Mouse (Mus musculus) hindlimb bud, embryonic 11.5 days (tissue): ENCODE results near the gene Mfsd4b2.
A peak's percentile ranks its signal among the peaks of the same experiment; 100 is the strongest.
"Not testable (repeated sequence)": the region's sequence is repeated elsewhere in the genome, so short reads cannot be mapped to it uniquely, and the experiment has no call there.

ENCODE experiments used
- DNase-seq: peaks from one replicate; pipeline ENCODE4 v3.0.0-alpha.2; 2012; ENCODE audit warnings: low read depth, low spot score; ENCODE audit errors: extremely low spot score

Gene Mfsd4b2

DNA sequence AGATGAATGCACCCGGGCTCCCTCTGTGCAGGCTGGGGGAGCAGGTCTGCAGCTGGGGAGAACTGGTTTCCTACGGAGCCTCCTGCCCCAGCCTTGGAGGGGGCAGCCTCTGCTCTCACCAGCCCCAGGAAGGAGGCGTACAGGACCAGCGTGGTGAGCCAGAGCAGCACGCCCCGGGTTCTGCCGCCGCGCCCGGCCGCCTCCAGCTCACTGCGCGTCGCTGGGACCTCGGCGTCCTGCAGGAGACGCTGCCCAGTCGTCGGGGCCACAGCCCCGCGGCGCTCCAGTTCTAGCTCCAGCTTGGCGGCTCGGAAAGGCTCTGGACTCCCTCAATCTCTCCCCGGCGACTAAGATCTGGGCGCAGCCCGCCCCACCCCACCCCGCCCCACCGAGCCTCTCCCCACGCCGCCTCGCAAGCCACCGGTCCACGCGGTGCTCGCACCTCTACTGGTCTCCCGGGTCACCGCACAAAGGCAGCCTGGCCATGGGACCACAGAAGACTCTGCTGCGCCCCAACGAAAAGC, at the start of gene Mfsd4b2:
Gene Mfsd4b2, minus strand, starts transcription at position 308 of the 524 bp plus-strand sequence.
- DNase-seq: no peak

DNA sequence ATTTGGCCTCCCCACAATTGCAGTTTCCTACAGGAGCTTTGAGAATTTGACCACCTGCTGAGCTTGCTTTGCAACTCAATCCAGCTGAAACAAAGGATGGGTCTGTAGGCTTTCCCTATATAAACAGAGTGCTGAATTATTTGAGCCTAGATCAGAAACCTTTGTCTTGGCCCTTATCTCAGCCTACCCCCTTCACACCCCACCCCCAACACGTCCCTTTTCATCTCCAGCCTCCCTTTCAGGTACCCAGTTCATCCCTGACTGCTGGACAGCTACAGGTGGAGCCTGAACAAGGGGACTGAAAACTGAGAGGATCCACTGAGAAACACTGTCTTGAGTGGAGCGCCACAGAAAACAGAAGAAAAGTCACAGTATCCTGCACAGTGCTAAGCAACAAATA, 49.0 kb upstream of the Mfsd4b2 start:
- DNase-seq: no peak

DNA sequence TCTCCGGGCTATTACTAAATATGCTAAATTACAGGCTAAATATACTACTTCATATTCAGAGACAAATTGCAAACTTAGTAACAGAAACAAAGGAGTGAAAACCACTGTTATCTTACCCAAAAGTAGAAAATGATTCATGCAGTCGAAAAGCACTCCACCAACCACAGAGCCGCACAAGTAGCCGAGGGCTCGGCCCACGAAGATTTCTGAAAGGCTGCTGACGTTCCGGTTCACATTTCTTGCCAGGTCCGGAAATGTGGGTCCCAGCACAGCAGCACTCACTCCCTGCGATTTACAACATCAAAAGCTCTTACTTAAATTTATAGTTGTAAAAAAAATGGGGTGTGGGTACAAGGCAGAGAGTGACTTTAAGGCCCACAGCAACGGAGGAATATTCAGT, 48.3 kb upstream of the Mfsd4b2 start:
- DNase-seq: no peak

DNA sequence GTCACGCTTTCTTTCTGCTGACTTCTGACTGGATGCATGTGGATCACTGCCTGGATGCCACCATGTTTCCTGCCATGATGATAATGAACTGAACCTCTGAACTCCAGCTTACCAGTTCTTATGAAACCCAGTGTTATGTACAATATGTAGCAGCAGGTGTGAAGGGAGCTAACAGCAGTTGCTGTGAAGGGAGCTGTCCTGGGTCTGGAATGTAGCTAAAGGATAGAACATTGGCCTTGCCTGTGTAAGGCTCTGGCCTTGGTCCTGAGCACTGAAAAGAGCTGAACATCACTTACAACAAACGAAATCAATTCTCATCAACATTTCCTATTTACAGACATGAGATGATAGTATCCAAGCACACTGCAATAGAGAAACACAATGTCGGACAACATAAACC, 40.8 kb upstream of the Mfsd4b2 start:
- DNase-seq: no peak

DNA sequence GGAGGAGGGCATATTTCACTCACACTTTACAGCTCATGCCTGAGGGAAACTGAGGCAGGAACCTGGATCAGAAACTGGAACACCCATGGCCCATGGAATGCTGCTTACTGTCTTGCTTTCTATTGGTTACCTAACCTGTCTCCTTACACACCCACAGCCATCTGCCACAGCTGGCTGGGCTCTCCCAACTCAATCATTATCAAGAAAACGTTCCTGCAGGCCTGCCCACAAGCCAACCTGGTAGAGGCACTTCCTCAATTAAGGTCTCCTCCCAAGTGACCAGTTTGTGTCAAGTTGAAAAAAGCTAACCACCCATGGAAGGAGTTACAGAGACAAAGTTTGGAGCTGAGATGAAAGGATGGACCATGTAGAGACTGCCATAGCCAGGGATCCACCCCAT, 35.2 kb upstream of the Mfsd4b2 start:
- no peak for DNase-seq

DNA sequence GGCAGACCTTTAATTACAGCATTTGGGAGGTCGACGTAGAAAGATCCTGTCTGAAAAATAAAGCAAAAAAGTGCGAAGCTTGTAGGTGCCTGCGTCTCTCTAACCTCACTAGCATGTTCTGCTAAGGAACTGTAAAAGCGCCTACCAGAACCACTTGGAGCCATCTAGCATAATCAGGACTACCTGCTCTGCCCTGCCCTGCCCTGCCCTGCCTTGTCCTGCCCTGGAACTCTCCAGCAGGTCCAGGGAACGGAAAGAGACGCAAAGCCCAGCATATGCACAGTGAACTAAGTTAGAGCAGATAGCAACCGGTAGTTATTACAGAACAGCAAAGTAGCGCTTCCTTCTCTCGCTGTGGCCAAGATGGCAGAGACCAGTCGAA, 33.7 kb upstream of the Mfsd4b2 start:
- no peak for DNase-seq

DNA sequence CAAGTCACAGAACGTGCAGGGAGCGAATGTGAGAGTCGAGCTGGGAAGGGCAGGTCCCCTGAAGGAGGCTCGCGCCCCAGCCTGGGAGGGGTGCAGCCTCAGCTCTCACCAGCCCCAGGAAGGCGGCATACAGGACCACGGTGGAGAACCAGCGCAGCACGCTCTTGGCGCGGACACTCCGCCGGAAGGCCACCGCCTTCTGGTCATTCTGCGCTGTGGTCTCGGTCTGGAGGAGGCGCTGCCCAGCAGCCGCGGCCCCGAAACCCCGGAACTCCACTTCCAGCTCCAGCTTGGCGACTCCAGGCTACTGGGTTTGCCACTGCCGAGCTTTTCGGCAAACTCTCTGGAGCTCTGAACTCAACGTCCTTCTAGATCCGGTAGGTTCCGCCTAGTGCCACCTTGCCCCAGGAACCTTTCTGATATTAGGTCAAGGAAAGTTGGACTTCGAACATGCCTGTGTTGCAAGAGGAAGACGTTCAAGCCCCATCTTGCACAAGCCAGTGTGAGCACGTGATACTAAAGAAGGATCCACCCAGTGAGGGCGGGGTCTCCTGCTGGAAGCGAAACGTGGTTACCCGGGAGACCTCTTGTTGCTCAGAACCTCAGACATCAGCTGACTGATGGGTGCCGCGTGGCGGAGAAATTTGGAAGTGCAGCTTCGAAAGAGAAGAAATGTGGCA, 33.2 kb upstream of the Mfsd4b2 start, which contains the start of gene Mfsd4b3:
Gene Mfsd4b3, minus strand, starts transcription at position 393 of the 680 bp plus-strand sequence.
- peak; percentile 82 for DNase-seq

DNA sequence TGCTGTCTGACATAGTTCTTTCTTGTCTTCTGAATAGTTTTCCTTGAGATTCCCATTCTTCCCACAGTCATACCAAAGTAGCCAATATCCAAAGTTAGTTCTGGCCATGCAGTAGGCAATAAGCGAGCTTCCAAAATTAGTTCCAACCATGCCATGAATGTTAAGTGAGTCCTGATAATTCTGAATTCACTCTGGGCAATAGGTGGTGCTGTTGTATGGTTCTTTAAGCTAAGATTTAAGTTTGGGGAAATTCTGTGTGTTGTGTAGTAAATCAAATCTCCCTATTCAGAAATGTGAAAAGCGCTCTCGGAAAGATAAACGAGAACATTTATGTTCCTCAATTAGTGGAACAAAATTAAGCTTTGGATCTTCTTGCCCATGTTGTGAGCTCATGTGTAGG, 31.5 kb upstream of the Mfsd4b2 start:
- no peak for DNase-seq

DNA sequence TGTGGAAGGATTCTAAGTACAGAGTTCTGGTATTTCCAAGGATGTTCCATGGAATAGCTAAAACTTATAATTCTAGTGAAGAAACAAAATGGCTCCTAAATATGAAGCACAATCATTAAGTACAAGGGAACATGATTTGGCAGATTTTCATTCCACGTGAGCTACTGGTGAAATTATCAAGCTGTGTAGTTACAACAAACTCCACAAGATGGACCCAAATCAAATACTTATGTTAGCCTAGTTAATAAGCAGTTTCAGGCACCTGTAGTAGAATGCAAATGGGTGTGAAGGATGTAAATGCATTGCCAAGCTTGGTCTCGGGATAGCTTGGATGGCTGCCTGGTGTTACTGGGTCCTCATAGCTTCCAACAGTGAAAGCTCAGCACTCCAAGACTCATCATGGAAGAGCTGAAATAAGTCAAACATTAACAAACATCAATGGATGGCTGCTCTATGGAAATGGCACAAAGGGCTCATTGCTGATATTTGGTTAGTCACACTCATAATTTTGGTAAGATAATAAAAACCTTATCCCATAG, 29.7 kb upstream of the Mfsd4b2 start:
- DNase-seq: no peak

DNA sequence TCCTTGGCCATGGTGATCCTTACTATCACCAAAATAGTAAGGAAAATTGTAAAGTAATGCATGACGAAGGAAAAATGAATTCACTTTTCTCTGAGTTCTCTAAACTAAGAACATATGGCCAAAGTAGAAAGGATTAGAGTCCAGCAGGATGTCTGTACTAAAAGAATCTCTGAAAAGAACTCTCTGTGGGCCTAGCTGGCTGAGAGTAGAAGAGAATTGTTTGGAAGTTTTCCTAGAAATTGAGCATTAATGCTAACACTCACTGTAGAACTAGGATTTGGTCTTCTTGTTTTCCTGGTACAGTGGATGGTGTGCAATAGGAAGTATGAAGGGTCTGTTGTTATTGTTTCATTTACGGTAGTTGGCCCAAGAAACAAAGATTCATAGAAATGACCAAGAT, 28.4 kb upstream of the Mfsd4b2 start:
- DNase-seq: no peak

DNA sequence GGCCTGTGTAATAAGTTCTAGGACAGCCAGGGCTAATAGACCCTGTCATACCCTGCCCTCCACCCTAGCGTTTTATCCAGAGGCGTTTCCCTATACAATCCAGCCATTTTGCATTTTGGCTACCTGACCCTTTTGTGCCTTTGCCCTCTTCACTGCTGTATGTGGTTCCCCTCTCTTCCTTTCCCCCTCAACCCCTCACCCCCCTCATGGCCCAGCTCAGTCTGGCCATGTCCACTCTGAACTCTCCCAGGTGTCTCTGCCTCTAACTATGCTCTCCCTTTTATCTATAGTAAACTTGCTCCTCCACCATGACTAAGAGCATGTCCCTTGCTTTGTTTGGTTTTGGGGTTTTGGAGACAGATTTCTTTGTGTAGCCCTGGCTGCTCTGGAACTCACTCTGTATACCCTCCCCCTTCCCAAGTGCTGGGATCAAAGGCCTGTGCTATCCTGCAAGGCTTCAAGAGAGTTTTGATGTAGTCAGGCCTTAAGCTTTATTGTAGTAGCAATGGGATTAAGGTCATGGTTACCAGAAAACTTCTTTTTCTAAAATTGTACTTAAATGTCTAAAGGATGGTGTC, 22.7 kb upstream of the Mfsd4b2 start:
- no peak for DNase-seq

DNA sequence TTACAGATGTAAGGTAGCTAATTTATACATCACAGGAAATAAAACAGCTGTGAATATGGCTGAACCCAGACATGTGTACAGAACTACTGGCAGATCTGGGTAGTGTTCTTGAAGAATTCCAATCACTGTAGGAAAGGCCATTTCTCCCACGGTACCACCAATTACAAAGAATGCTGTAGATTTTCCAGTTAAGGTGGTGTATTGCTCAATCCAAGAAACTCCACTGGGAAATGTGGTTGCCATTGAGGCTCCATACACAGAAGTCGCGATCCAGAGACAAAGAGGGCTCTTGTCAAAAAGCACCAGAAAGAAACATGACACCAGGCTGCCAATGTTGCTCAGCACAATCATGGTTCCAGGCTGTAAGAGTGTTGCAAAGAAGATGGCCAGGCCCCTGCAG, 20.5 kb upstream of the Mfsd4b2 start:
- not testable (repeated sequence) for DNase-seq

DNA sequence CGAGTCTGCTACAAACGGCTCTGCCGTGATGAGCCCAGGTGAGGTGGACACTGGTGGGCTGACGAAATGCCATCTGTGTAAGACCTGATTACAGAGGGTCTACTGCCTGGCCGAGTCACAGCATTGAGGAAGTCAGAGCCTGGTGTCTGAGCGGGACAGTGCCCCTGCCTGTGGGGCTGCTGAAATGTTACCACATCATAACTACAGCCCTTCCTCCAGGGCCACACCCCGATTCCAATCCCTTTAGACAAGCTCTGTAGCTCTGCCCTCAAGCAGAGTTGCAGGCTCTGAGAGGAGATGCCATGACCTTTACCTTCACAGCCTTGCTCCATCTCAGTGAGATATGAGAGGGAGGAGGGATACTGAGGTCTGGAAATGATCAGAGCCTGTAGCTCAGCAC, 9.8 kb upstream of the Mfsd4b2 start:
- no peak for DNase-seq

DNA sequence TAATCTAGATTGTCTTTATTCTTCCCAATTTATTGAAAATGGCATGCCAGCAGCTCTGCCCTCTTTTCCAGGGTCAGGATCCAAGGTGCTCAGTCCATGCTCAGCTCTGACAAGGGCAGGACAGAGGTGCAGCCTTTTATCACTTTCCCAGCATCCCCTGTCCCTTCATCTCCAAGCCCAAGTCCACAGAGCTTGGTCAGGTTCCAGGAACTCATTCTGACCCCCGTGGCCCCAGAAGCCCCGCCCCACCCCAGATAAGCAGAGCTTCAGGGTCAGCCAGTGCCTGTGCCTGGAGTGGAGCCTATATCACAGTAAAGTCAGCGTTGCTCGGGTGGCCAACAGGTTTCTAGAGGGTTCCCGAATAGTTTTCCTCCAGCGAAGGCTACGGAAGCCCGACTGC, 2.2 kb downstream of the Mfsd4b2 start:
- DNase-seq: not testable (repeated sequence)

DNA sequence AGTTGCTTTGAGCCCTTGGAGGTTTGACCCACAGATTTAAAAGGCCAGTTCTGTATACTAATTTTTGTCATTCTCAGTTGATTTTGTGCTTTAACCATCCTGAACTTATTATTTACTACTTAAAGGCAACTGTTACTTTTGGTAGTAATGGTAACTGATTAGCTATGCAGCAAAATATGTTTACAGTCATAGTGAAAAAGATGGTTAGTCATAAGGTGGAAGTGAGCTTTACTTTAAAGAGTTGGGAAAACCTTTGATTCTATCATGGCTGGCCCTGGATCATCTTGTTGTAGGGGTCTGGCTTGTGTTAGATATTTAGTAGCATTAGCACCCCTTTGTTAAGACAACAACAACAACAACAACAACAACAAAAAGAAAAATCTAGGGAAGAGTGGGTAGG, 14.1 kb downstream of the Mfsd4b2 start:
- no peak for DNase-seq

DNA sequence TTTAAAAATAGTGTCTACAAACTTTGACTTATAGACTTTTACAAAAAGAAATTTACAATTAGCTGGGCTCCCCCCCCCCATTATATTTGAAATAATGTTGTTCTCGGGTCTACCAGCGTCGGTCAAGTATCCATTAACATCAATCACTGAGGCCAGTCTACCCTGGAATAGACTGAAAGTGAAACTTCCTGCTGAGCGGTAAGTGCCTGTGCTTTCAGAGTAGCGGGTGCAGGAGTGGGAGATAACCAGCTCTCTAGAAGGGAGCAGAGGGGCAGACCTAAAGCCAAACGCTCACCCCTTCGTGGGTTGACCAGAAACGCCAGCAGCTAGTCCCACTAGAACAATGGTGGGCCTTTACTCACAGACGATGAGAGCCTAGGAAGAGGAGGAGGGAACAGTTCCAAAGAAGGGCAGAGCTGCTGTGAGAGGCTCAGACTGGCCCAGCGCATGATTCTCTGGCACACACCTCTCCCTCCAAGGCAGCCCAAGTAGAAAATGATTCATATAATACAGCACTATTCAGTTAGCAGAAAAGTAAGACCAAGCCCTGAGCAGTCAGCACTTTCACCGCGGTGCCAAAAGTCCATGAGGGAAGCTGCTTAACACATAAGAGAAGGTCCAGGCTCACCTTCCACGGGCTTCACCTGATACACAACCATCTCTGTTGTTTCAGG, 17.8 kb downstream of the Mfsd4b2 start:
- no peak for DNase-seq

DNA sequence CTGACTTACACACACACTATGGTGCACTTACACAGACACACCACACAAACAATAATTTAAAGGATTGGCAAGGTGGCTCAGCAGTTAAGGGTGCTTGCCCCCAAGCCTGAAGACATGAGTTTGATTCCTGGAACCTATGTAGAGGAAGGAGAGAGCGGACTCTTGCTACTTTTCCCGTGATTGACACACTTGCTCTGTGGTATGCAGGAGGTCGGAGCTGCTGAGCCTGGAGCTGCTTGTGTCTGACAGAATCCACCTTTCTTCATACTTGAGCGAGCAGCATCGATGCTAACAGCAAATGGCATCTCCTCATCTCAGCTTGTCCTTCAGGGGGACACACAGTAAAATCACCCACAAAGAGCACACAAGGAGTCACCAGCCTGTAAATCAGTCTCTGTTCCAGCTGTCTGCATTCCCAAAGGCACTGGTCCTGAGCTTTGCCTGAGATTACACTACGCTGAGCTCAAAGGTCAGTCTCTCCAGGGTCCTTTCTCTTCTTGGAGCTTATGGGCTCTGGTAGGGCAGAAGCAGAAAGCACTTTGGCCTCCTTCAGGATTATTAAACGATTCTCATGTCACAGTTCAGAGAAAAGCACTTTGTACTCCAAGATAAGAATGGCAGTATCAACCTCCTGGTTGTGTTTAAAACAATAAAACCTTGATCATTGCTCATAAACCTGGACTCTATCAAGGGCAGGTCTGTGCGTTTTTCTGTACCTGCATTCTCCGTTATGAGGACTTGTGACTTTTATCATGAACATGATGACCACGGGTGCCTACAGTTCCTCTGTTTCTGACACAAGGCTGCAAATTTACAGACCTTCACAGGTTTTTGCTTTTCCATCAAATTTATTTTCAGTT, 19.7 kb downstream of the Mfsd4b2 start:
- DNase-seq: no peak

DNA sequence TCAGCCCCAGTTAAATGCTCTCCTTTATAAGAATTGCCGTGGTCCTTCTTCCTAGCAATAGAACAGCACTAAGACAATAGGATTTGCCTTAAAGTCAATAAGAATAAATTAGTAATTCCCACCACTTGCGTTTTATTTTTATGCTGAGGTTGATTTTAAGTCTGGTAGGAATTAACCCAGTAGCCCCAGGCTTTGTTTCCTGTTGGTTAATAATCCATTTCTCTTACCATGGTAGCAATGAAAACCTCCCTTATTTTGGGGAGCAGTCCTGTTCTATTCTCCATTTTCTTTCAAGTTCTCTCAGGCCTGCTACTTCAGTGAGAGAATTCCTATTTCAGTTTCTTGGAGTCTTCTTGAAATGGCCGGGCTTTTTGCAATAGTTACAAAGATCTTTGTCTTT, 22.5 kb downstream of the Mfsd4b2 start:
- no peak for DNase-seq

DNA sequence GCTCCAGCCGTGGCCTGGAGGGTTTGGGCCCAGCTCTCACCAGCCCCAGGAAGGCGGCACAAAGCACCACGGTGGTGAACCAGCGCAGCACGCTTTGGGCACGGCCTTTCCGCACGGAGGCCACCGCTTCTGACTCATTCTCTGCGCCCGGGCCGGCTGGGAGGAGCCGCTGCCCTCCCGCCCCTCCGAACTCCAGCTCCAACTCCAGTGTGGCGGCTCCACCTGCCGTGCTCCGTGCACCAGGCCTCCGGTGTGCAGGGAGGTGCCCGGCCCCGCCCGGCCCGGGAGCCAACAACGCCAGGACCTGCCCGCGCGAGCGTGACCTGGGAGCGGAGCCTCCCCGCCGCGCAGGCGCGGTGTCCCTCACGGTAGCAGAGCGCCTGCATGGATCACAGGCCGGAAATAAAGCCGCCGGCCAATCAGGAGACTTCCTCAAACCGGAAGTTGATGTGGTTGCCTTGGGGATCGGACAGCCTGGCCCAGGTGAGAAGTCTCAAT, 27.8 kb downstream of the Mfsd4b2 start, which contains the start of gene Mfsd4b4:
Gene Mfsd4b4, minus strand, starts transcription at position 365 of the 498 bp plus-strand sequence.
- DNase-seq: peak; percentile 70

DNA sequence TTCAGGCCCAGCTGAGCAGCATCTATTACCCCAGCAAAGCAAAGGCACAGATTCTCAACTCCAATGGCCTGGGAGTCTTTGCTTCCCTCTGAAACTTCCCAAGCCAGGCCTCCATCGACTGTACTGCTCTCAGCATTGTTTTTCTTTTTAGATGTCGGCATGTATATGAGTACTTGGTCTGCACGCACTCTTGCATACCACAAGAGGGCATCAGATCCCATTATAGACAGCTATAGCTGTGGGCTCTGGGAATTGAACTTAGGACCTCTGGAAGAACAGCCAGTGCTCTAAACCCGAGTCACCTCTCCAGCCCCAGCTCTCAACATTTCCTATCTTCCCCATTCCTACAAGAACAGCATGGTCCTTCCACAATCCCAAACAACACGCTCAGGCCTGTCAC, 30.2 kb downstream of the Mfsd4b2 start:
- no peak for DNase-seq
